Mouse (Mus musculus) heart, embryonic 11.5 days (tissue): Measurements from ENCODE around the gene Mrps34. TPM values are rescaled to one million over a fixed set of nuclear protein-coding genes. Genes with fewer than 3 reads are reported as not detected.

Experiments used
- ATAC-seq: fragments of 200-750 bp; cut with Nextera tagmentation; replicated peaks from 2 replicates; pipeline ENCODE4 v1.8.0; 2017; ENCODE audit warnings: moderate library complexity; ENCODE audit not compliant: insufficient number of reproducible peaks, low FRiP score, low TSS enrichment
- H3K27ac ChIP-seq: fragments of 300-500 bp; sonication (generic); 2 replicates; pipeline ENCODE4 v1.5.1; 2014; ENCODE audit warnings: mild to moderate bottlenecking, low read depth, low read length
- H3K27me3 ChIP-seq: fragments of 300-500 bp; sonication (generic); 2 replicates; pipeline ENCODE4 v1.6.1; 2014; ENCODE audit warnings: mild to moderate bottlenecking, low read length, mixed read lengths; ENCODE audit not compliant: control insufficient read depth, insufficient read depth
- H3K36me3 ChIP-seq: fragments of 300-500 bp; sonication (generic); 2 replicates; pipeline ENCODE4 v1.6.1; 2014; ENCODE audit warnings: mild to moderate bottlenecking, low read length, moderate library complexity, mixed read lengths; ENCODE audit not compliant: control insufficient read depth, insufficient read depth
- H3K4me1 ChIP-seq: fragments of 300-500 bp; sonication (generic); 2 replicates; pipeline ENCODE4 v1.6.1; 2014; ENCODE audit warnings: low read length; ENCODE audit not compliant: control insufficient read depth, insufficient read depth
- H3K4me2 ChIP-seq: fragments of 300-500 bp; sonication (generic); 2 replicates; pipeline ENCODE4 v1.6.1; 2014; ENCODE audit warnings: mild to moderate bottlenecking, moderate library complexity
- H3K4me3 ChIP-seq: fragments of 300-500 bp; sonication (generic); 2 replicates; pipeline ENCODE4 v1.5.1; 2014; ENCODE audit warnings: low read depth, low read length
- H3K9ac ChIP-seq: fragments of 300-500 bp; sonication (generic); 2 replicates; pipeline ENCODE4 v1.6.1; 2014; ENCODE audit warnings: mild to moderate bottlenecking, low read depth, low read length, moderate library complexity
- H3K9me3 ChIP-seq: fragments of 300-500 bp; sonication (generic); replicated peaks from 2 replicates; pipeline ENCODE4 v1.6.1; 2016; ENCODE audit warnings: low read length; ENCODE audit not compliant: control insufficient read depth
- WGBS: fragments of 180-500 bp; shearing (Covaris S2); extraction: QIAGEN DNeasy Blood & Tissue Kit; methylation state at CpG from one replicate; pipeline ENCODE4 v1.1.7; 2014; ENCODE audit not compliant: insufficient replicate concordance; 5-methylcytosine and 5-hydroxymethylcytosine counted together
- polyA plus RNA-seq: library from polyadenylated mRNA; unstranded; fragments of >200 nt; fragmentation: Nextera tagmentation; extraction: Ambion mirVana; gene quantifications from 2 replicates; pipeline ENCODE4 v1.2.1, GENCODE M21; 2014

Mrps34 gene
- polyA plus RNA-seq, 1 experiment from 2014 or later, result 85.6 TPM

DNA sequence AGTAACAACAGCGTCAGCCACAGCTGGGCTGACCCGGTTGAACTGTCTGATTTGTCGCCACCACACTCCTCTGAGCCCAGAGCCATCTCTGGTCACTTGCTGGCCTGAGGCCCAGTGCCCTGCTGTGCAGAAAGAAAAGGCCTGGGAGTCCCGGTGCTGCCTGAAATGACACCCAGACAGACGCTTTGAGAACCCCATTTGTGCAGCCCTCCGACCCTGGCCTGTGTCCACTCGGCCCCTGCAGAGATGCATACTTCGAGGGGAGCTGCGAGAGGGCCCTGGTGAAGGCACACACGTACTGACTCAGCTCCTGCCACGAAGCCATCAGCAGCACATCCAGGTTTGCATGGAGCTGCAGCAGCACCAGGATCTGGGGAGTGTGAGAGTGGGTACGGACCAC lies 2.1 kb upstream of the Mrps34 start:
- Histone ChIP-seq H3K27me3 (no peaks in the 10 kb centered on the region), H3K9ac (no peak overlapping the region), H3K9me3 (no peaks in the 10 kb centered on the region), H3K4me1 (peaks cover 33% of the 10 kb centered on the region), H3K4me3 (no peak overlapping the region), H3K4me2 (no peak overlapping the region), H3K27ac (no peak overlapping the region), H3K36me3 (peaks cover 20% of the 10 kb centered on the region)
- WGBS, result 89% methylated on average over 12 of the region's 12 CpGs
- ATAC-seq, result no peak

DNA sequence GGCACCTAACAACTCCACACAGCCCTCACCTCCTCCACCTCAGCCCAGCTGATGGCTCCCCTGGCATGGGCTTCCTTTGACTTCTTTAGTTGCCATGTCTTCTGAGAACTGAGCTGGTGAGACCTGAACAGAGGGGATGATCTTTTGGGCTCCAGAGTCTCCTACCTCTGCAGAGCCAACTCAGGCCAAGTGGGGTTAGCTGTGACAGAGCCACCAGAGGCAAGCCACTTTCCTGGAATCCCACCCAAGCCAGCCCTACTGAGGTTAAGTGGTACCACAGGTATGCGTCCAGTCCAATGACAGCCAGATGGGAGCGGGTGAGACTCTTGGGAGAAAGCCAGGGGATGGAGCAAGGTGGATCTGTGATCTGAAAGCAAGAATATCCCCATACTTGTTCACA lies 1.6 kb upstream of the Mrps34 start:
- WGBS, result 88% methylated on average over 2 of the region's 2 CpGs
- no peak for ATAC-seq
- Histone ChIP-seq H3K9ac (no peak overlapping the region), H3K27me3 (no peaks in the 10 kb centered on the region), H3K4me2 (no peak overlapping the region), H3K4me3 (no peak overlapping the region), H3K4me1 (peaks cover 31% of the 10 kb centered on the region), H3K27ac (no peak overlapping the region), H3K9me3 (no peaks in the 10 kb centered on the region), H3K36me3 (peaks cover 20% of the 10 kb centered on the region)

DNA sequence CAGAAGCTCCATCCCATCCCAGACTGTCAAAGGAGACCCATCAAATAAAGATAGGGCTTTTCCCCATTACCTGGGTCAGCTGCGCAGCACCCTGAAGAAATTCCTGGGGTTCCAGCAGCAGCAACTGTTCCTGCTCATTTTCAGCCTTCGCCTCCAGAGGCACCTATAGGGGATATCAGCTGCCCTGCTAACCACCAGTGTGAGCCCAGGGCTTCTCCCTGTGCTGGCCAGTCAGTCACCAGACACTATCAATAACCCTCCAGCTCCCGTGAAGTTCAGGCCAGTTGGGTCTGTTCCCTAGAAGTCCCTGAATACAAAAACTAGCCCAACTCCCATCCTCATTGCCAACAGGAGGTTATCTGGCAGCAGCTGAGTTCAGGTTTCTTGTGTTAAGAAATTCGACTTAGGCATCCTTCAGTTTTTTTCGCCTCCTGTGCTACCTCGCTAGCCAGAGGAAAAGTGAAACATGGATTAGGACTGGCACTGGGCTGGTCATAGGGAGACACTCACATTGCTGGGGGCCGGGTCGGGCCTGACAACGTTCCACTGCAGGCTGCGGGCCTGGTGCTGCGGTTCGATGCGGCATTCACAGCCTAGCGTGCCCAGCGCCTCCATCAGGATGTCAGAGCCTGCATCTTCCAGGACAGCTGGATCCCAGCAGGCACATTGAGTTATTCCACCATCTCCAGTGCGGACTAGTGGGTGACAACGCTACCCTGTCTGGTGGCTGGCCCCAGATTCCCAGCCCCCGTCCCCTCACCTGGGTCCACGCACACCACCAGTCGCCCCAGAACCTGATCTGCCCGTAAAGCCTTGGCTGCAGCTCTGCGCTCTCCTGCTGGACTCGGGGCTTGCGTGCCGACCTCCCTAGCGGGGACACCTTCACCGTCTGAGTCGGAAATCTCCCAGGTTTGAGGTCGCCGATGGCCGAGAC lies 588 bp upstream of the Mrps34 start:
- no peaks in the 10 kb centered on the region for H3K9me3 ChIP-seq
- H3K27me3 ChIP-seq, result no peaks in the 10 kb centered on the region
- H3K4me1 ChIP-seq, result peaks cover 35% of the 10 kb centered on the region
- 10% methylated on average over 31 of the region's 31 CpGs for WGBS
- no peak for ATAC-seq
- H3K27ac ChIP-seq, result peak overlapping the region; percentile 70
- peak overlapping the region; percentile 84 for H3K4me2 ChIP-seq
- H3K9ac ChIP-seq, result peak overlapping the region; percentile 84
- H3K4me3 ChIP-seq, result peak overlapping the region; percentile 69
- H3K36me3 ChIP-seq, result peaks cover 27% of the 10 kb centered on the region

DNA sequence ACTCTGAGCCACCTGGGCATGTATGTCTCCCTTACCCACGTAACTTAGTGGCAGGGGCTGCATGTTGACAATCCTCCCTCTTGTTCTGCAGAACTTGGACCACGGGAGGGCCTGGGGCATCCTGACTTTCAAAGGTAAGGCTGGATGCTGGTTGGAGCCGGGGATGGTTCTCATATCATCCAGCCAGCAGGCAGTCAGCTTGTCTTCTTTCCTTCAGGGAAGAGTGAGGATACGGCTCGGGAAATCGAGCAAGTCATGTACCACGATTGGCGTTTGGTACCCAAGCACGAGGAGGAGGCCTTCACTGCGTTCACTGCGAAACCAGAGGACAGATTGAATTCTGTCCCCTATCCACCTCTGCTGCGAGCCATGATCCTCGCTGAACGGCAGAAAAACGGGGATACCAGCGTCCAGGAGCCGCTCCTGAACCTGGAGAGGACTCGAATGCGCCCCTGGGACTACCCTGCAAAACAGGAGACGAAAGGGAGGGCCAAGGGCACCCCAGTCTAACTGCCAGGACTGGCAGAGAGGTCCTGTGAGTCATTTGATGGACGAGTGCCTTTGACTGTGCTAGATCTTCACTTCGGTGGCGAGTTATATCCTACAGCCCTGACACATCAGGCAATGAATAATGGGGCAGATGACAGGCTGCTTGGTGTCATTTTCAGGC lies 790 bp downstream of the Mrps34 start:
- peak overlapping the region; percentile 70 for H3K27ac ChIP-seq
- H3K27me3 ChIP-seq, result no peaks in the 10 kb centered on the region
- H3K36me3 ChIP-seq, result peaks cover 41% of the 10 kb centered on the region
- H3K9me3 ChIP-seq, result no peaks in the 10 kb centered on the region
- ATAC-seq, result no peak
- H3K4me3 ChIP-seq, result peak overlapping the region; percentile 69
- H3K9ac ChIP-seq, result peak overlapping the region; percentile 84
- peaks cover 35% of the 10 kb centered on the region for H3K4me1 ChIP-seq
- WGBS, result 14% methylated on average over 23 of the region's 23 CpGs
- H3K4me2 ChIP-seq, result peak overlapping the region; percentile 84

DNA sequence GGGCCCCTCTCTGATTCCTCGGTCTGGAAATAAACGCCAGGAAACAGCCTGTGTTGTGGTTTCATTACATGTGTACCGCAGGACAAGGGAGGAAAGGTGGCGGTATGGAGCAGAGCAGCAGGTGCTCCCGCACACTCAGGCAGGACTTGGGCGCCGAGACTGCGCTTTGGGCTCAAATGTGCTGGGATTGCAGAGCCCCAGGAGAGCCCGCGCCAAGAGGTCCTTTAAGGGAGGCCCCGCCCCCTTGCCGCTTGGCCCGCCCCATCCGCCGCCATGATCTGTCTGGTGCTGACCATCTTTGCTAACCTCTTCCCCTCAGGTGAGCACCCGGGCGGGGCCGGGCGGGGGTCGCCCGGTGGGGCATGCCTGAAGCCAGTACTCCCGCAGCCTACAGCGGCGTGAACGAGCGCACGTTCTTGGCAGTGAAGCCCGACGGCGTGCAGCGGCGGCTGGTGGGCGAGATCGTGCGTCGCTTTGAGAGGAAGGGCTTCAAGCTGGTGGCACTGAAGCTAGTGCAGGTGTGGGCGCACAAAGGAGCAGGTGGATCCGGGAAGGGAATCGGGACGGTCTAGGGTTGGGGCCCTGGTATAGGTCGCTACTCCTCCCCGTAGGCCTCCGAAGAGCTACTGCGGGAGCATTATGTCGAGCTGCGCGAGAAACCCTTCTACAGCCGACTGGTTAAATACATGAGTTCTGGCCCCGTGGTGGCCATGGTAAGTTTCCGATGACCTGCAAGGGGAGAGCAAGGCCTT lies 1.5 kb downstream of the Mrps34 start, which contains the start of gene Nme3:
Gene Nme3 (plus strand): TSS at position 260 of the 752 bp plus-strand sequence.
- Histone ChIP-seq H3K4me1 (peaks cover 35% of the 10 kb centered on the region), H3K9ac (peak within 1 kb of the TSS; percentile 84), H3K4me2 (peak within 1 kb of the TSS; percentile 84), H3K27ac (peak within 1 kb of the TSS; percentile 70), H3K36me3 (peaks cover 41% of the 10 kb centered on the region), H3K4me3 (peak within 1 kb of the TSS; percentile 69), H3K9me3 (no peaks in the 10 kb centered on the region), H3K27me3 (no peaks in the 10 kb centered on the region)
- WGBS, result 2% methylated on average over 50 of the region's 50 CpGs
- ATAC-seq, result 0 out of 2 replicates have a peak, but pooled peaks have one; percentile 68

DNA sequence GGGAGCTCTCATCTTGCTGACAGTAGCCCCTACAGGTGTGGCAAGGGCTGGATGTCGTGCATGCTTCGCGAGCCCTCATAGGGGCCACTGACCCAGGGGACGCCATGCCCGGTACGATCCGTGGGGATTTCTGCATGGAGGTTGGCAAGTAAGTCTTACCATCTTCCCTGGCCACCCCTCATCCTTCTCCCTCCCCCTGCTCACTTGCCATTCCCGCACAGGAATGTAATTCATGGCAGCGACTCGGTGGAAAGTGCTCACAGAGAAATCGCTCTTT lies 2.0 kb downstream of the Mrps34 start:
- H3K4me1 ChIP-seq, result peaks cover 35% of the 10 kb centered on the region
- no peak overlapping the region for H3K27ac ChIP-seq
- WGBS, result 45% methylated on average over 11 of the region's 11 CpGs
- H3K4me2 ChIP-seq, result peak overlapping the region; percentile 84
- H3K9me3 ChIP-seq, result no peaks in the 10 kb centered on the region
- H3K36me3 ChIP-seq, result peaks cover 46% of the 10 kb centered on the region
- peak overlapping the region; percentile 84 for H3K9ac ChIP-seq
- peak overlapping the region; percentile 69 for H3K4me3 ChIP-seq
- no peak for ATAC-seq
- H3K27me3 ChIP-seq, result no peaks in the 10 kb centered on the region

DNA sequence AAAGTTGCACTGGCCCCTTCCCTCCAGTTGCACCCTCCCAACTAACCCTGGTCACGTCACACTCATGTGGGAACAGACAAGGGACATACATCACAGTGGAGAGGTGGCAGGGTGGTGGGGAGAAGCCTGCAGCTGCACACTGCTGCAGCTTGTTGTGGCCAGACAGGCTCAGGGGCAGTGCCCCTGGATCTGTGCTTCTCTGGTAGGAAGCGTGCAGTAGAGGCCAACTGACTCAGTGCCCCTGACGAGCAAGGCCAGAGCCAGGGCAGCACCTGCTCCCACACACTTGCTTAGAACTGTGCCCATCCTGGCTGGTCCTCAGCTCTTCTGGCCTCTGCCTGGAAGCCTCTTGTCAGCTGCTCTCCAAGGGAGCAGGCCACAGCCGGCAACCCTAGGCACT lies 2.7 kb downstream of the Mrps34 start:
- H3K9ac ChIP-seq, result no peak overlapping the region
- 87% methylated on average over 4 of the region's 4 CpGs for WGBS
- no peak overlapping the region for H3K4me3 ChIP-seq
- H3K9me3 ChIP-seq, result no peaks in the 10 kb centered on the region
- H3K4me1 ChIP-seq, result peaks cover 35% of the 10 kb centered on the region
- no peak for ATAC-seq
- H3K27me3 ChIP-seq, result no peaks in the 10 kb centered on the region
- H3K27ac ChIP-seq, result no peak overlapping the region
- peak overlapping the region; percentile 84 for H3K4me2 ChIP-seq
- H3K36me3 ChIP-seq, result peaks cover 45% of the 10 kb centered on the region

DNA sequence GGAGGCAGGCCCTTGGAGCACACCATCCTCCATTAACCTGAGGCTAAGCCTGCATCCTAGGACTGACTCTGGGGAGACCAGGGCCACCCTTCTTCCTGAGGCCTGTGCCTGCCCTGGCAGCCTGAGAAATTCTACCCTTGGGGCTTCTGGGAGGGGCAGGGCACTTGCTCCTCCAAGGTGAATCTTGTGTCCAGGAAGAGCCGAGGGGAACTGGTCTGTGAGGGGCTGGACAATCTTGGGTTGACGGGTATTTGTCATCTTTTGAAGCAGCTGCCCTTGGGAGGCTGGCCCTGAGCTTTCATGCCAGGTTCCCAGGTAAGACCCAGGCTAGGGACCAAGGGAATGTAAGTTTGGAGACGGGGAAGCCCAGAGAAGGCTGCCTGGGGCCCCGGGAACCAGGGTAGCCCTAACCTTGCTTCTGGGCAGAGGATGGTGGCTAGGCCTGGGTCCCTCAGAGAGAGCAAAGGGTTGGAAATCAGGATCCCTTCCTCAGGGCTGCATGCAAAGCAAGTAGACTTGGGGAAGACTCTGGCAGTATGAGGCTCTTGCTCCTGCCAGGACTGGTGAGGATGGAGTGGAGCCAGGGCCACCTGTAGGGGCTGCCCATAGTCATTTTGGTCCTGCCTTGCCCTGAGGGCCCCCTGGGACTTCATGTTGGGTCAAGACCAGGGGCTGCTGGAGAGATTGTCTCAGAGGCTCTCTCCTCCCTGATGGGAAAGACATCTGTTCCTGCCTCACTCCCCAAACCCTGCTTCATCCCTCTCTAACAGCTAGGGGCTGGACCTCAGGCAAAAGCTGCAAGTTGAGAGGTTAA lies 3.3 kb downstream of the Mrps34 start:
- WGBS, result 87% methylated on average over 4 of the region's 4 CpGs
- Histone ChIP-seq H3K27me3 (no peaks in the 10 kb centered on the region), H3K9ac (no peak overlapping the region), H3K27ac (no peak overlapping the region), H3K4me1 (peaks cover 35% of the 10 kb centered on the region), H3K9me3 (no peaks in the 10 kb centered on the region), H3K4me3 (no peak overlapping the region), H3K4me2 (no peak overlapping the region; the same call in 1 of the 2 replicates), H3K36me3 (peaks cover 46% of the 10 kb centered on the region)
- no peak for ATAC-seq
